Mouse (Mus musculus) embryonic fibroblast, embryonic 13.5 days (primary cell): ENCODE data around the gene Gm17657. TPM values are rescaled to one million over a fixed set of nuclear protein-coding genes. Genes with fewer than 3 reads are reported as not detected.

Experiments used
- H3K27ac ChIP-seq: 2 replicates; pipeline ENCODE4 v1.5.1; 2012; ENCODE audit warnings: low read length, control low read depth, inconsistent platforms; ENCODE audit not compliant: insufficient read depth
- H3K4me1 ChIP-seq: 2 replicates; pipeline ENCODE4 v1.6.1; 2011; ENCODE audit warnings: low read length; ENCODE audit not compliant: control insufficient read depth, insufficient read depth
- H3K4me3 ChIP-seq: 2 replicates; pipeline ENCODE4 v1.5.1; 2011; ENCODE audit warnings: mild to moderate bottlenecking, control low read depth, low read length; ENCODE audit not compliant: insufficient read depth
- CTCF ChIP-seq: IDR thresholded peaks from 2 replicates; pipeline ENCODE4 v1.5.1; 2011; ENCODE audit warnings: mild to moderate bottlenecking, control low read depth, low read length, moderate library complexity, borderline replicate concordance; ENCODE audit not compliant: insufficient read depth
- POLR2A ChIP-seq: IDR thresholded peaks from 2 replicates; pipeline ENCODE4 v1.6.1; 2011; ENCODE audit warnings: low read depth, mild to moderate bottlenecking, control low read depth, low read length, moderate library complexity
- polyA plus RNA-seq: library from polyadenylated mRNA; stranded (reverse); fragments of >200 nt; gene quantifications from 2 replicates; pipeline ENCODE4 v1.2.4, GENCODE M21; 2011; ENCODE audit warnings: low read depth; ENCODE audit not compliant: missing spikeins, insufficient read length

Gm17657 gene
- polyA plus RNA-seq, 1 experiment: not detected

GRCm38 (mm10) chr17:29548994-29549393 lies 444 bp downstream of the Gm17657 start:
- H3K4me3 ChIP-seq: no peak overlapping the region
- H3K4me1 ChIP-seq: peaks cover 6% of the 10 kb centered on the region; the same call in 1 of the 2 replicates
- no peak overlapping the region for H3K27ac ChIP-seq
- TF ChIP-seq CTCF: no peak
- no peak for TF ChIP-seq POLR2A

- no peak for TF ChIP-seq POLR2A
- TF ChIP-seq CTCF: no peak
- Histone ChIP-seq H3K4me1 (peaks cover 6% of the 10 kb centered on the region; the same call in 1 of the 2 replicates), H3K4me3 (no peak overlapping the region), H3K27ac (no peak overlapping the region)
Observed at GRCm38 (mm10) chr17:29548494-29548893, 944 bp downstream of the Gm17657 start.

GRCm38 (mm10) chr17:29545241-29545640 lies 4.2 kb downstream of the Gm17657 start:
- H3K4me1 ChIP-seq: 0 out of 2 replicates have a peak, but pooled peaks cover 2% of the 10 kb centered on the region
- H3K4me3 ChIP-seq: no peak overlapping the region
- no peak overlapping the region for H3K27ac ChIP-seq
- TF ChIP-seq CTCF (no peak), POLR2A (no peak)

- no peak overlapping the region for H3K27ac ChIP-seq
Observed at GRCm38 (mm10) chr17:29544064-29544463, 5.4 kb downstream of the Gm17657 start.

GRCm38 (mm10) chr17:29542831-29543690 lies 6.4 kb downstream of the Gm17657 start:
- no peak overlapping the region for H3K4me3 ChIP-seq
- no peak for TF ChIP-seq POLR2A
- H3K4me1 ChIP-seq: 0 out of 2 replicates have a peak, but pooled peaks cover 2% of the 10 kb centered on the region
- no peak overlapping the region for H3K27ac ChIP-seq

More at GRCm38 (mm10) chr17:29544064-29544463, 5.4 kb downstream of the Gm17657 start:
- H3K4me1 ChIP-seq: 0 out of 2 replicates have a peak, but pooled peaks cover 2% of the 10 kb centered on the region
- H3K4me3 ChIP-seq: no peak overlapping the region
- TF ChIP-seq CTCF (no peak), POLR2A (no peak)

GRCm38 (mm10) chr17:29541419-29541818 lies 8.0 kb downstream of the Gm17657 start:
- no peak for TF ChIP-seq CTCF
- no peak for TF ChIP-seq POLR2A
- peak overlapping the region; percentile 13; the same call in 1 of the 2 replicates for H3K27ac ChIP-seq
- no peak overlapping the region for H3K4me3 ChIP-seq
- 0 out of 2 replicates have a peak, but pooled peaks cover 2% of the 10 kb centered on the region for H3K4me1 ChIP-seq

- Histone ChIP-seq H3K4me1 (0 out of 2 replicates have a peak, but pooled peaks cover 2% of the 10 kb centered on the region), H3K27ac (no peak overlapping the region), H3K4me3 (no peak overlapping the region)
- TF ChIP-seq CTCF (no peak), POLR2A (no peak)
Observed at GRCm38 (mm10) chr17:29540426-29540825, 9.0 kb downstream of the Gm17657 start.

- 0 out of 2 replicates have a peak, but pooled peaks cover 4% of the 10 kb centered on the region for H3K4me1 ChIP-seq
- H3K27ac ChIP-seq: no peak overlapping the region
- TF ChIP-seq CTCF (no peak), POLR2A (no peak)
- no peak overlapping the region for H3K4me3 ChIP-seq
Observed at GRCm38 (mm10) chr17:29533866-29534265, 15.6 kb downstream of the Gm17657 start.

GRCm38 (mm10) chr17:29531757-29532384 lies 17.6 kb downstream of the Gm17657 start:
- TF ChIP-seq CTCF (no peak), POLR2A (no peak)
- H3K27ac ChIP-seq: no peak overlapping the region
- H3K4me3 ChIP-seq: no peak overlapping the region
- 0 out of 2 replicates have a peak, but pooled peaks cover 4% of the 10 kb centered on the region for H3K4me1 ChIP-seq

GRCm38 (mm10) chr17:29531278-29531677 lies 18.2 kb downstream of the Gm17657 start:
- Histone ChIP-seq H3K4me1 (0 out of 2 replicates have a peak, but pooled peaks cover 4% of the 10 kb centered on the region), H3K4me3 (no peak overlapping the region), H3K27ac (no peak overlapping the region)
- TF ChIP-seq POLR2A: no peak
- no peak for TF ChIP-seq CTCF
